Mouse (Mus musculus) stomach, embryonic 14.5 days (tissue): Measurements from ENCODE around the gene Pxn. TPM values are rescaled to one million over a fixed set of nuclear protein-coding genes. Genes with fewer than 3 reads are reported as not detected.
A peak's percentile ranks its signal among the peaks of the same experiment; 100 is the strongest.

ENCODE experiments used
- ATAC-seq: fragments of 200-750 bp; cut with Nextera tagmentation; 2 replicates; pipeline ENCODE4 v1.8.0; 2017; ENCODE audit warnings: low read depth, moderate TSS enrichment; ENCODE audit not compliant: insufficient number of reproducible peaks, insufficient read depth, low FRiP score
- H3K27ac ChIP-seq: fragments of 300-500 bp; sonication (generic); 2 replicates; pipeline ENCODE4 v1.5.1; 2014; ENCODE audit warnings: mild to moderate bottlenecking, low read length, moderate library complexity, mixed read lengths
- H3K27me3 ChIP-seq: fragments of 300-500 bp; sonication (generic); 2 replicates; pipeline ENCODE4 v1.6.1; 2014; ENCODE audit warnings: low read length, control low read depth, mixed read lengths; ENCODE audit not compliant: control insufficient read depth, insufficient read depth
- H3K36me3 ChIP-seq: fragments of 300-500 bp; sonication (generic); 2 replicates; pipeline ENCODE4 v1.6.1; 2014; ENCODE audit warnings: mild to moderate bottlenecking, control low read depth, low read length, moderate library complexity, mixed read lengths; ENCODE audit not compliant: control insufficient read depth, insufficient read depth
- H3K4me1 ChIP-seq: fragments of 300-500 bp; sonication (generic); 2 replicates; pipeline ENCODE4 v1.6.1; 2014; ENCODE audit warnings: low read length, control low read depth, mixed read lengths; ENCODE audit not compliant: control insufficient read depth, insufficient read depth
- H3K4me2 ChIP-seq: fragments of 300-500 bp; sonication (generic); replicated peaks from 2 replicates; pipeline ENCODE4 v1.6.1; 2014; ENCODE audit warnings: low read depth, low read length, control low read depth
- H3K4me3 ChIP-seq: fragments of 300-500 bp; sonication (generic); 2 replicates; pipeline ENCODE4 v1.5.1; 2014; ENCODE audit warnings: low read depth, low read length, control low read depth
- H3K9ac ChIP-seq: fragments of 300-500 bp; sonication (generic); replicated peaks from 2 replicates; pipeline ENCODE4 v1.6.1; 2014; ENCODE audit warnings: low read depth, mild to moderate bottlenecking, control low read depth, low read length, moderate library complexity, mixed read lengths
- H3K9me3 ChIP-seq: fragments of 300-500 bp; sonication (generic); 2 replicates; pipeline ENCODE4 v1.6.1; 2016; ENCODE audit warnings: low read depth, low read length, control low read depth; ENCODE audit not compliant: control insufficient read depth
- WGBS: fragments of 180-500 bp; shearing (Covaris S2); extraction: QIAGEN DNeasy Blood & Tissue Kit; methylation state at CpG from one replicate; pipeline ENCODE4 v1.1.7; 2014; 5-methylcytosine and 5-hydroxymethylcytosine counted together
- polyA plus RNA-seq: library from polyadenylated mRNA; unstranded; fragments of >200 nt; fragmentation: Nextera tagmentation; extraction: Ambion mirVana; gene quantifications from 2 replicates; pipeline ENCODE4 v1.2.1, GENCODE M21; 2014

The Pxn gene
- polyA plus RNA-seq, 1 experiment from 2014 or later, result 15.9 TPM

DNA sequence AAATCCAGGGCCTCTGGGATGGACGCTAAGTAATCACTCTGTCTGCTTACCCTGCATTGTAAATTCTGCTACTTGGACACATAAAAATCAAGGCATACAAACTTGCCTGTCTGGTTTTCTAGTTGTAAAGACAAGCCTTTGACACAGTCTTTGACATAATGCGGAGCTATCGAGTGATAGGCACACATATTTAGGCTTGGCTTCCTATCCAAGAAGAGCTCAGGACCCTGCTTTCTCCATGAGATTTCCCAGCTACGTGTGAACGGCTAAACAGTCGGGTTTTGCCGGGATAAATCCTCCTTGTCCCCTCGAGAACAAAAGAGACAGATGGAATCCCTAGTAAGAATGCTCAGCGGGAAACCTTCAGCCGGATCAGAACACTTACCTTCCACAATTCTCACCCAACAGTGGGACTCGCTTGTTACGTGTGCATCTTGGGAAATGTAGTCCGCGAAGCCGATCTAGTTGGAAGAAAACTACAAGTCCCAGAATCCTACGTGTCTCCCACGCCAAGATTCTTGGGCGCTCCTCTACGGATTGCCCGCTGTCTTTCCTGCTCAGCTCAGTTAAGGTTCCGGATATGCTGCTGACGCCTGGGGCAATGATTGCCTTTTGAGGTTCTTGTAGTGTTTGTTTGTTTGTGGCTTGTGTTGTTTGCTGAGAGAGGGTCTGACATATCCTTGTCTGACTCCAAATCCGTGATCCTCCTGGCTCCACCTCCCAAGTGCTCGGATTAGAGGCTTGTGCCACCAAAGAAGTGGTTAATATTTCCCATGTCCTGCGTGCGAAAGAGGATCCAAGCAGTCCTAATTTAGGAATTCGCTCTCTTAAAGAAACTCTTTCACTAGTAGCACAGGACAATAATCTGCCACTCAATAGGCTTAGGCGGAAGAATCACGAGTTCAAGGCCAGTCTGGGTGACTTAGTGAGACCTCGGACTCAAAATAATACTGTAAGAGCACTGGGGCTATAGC lies 22.2 kb upstream of the Pxn start, which contains the start of gene Sirt4:
Sirt4 (minus strand) TSS at position 779 of the 974 bp plus-strand sequence.
- H3K9ac ChIP-seq, result peak within 1 kb of the TSS; percentile 45
- WGBS, result 7% methylated on average over 30 of the region's 30 CpGs
- H3K4me1 ChIP-seq, result peaks cover 5% of the 10 kb centered on the region; the same call in 1 of the 2 replicates
- no peaks in the 10 kb centered on the region for H3K27me3 ChIP-seq
- H3K4me2 ChIP-seq, result peak within 1 kb of the TSS; percentile 62
- H3K36me3 ChIP-seq, result peaks cover 5% of the 10 kb centered on the region; the same call in 1 of the 2 replicates
- H3K27ac ChIP-seq, result peak within 1 kb of the TSS; percentile 68; the same call in 1 of the 2 replicates
- H3K4me3 ChIP-seq, result peak within 1 kb of the TSS; percentile 31
- no peaks in the 10 kb centered on the region for H3K9me3 ChIP-seq
- ATAC-seq, result peak; percentile 90

DNA sequence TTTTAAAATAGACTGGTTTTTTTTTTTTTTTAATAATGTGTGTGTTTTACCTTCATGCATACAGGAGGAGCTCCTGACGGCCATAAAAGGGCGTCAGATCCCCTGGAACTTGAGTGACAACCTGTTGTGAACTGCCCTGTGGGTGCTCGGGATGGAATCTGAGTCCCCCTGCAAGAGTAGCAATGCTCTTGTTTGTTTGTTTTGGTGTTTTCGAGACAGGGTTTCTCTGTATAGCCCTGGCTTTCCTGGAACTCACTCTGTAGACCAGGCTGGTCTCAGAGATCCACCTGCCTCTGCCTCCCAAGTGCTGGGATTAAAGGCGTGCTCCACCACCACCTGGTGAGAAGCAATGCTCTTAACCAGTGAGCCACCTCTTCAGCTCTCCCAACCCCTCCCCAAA lies 21.5 kb upstream of the Pxn start:
- Histone ChIP-seq H3K4me3 (peak overlapping the region; percentile 31; the same call in 1 of the 2 replicates), H3K4me2 (peak overlapping the region; percentile 62), H3K36me3 (no peaks in the 10 kb centered on the region), H3K9me3 (no peaks in the 10 kb centered on the region), H3K27ac (no peak overlapping the region), H3K27me3 (no peaks in the 10 kb centered on the region), H3K4me1 (peaks cover 5% of the 10 kb centered on the region; the same call in 1 of the 2 replicates), H3K9ac (peak overlapping the region; percentile 2; the same call in 1 of the 2 replicates)
- no peak for ATAC-seq
- WGBS, result 63% methylated on average over 5 of the region's 5 CpGs

DNA sequence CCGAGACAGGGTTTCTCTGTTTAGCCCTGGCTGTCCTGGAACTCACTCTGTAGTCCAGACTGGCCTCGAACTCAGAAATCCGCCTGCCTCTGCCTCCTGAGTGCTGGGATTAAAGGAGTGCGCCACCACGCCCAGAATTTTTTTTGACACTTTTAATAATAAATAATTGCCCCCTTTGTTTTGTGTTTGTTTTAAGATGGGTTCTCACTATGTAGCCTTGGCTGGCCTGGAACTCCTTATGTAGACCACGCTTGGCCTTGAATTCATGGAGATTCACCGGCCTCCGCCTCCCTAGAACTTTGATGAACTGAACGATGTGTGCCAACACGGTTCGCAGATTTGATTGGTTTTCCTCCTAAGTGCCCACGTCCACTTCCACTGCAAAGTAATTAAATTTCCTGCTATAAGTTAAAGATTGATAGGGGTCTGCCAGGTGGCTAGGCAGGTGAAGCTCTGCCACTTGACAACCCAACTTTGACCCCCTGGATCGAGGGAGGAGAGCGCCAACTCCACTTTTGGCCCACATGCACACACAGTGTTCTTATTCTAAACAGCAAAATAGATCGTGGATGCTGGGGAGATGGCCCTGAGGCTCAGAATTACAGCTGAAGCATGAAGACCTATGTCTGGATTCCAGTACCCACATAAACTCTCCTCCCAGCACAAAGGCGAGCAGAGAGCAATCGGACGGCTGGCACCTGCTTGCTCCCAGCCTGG lies 20.8 kb upstream of the Pxn start:
- no peak overlapping the region for H3K4me3 ChIP-seq
- H3K36me3 ChIP-seq, result no peaks in the 10 kb centered on the region
- WGBS, result 84% methylated on average over 17 of the region's 18 CpGs
- peaks cover 6% of the 10 kb centered on the region; the same call in 1 of the 2 replicates for H3K4me1 ChIP-seq
- H3K27ac ChIP-seq, result no peak overlapping the region
- H3K9me3 ChIP-seq, result no peaks in the 10 kb centered on the region
- no peak overlapping the region for H3K4me2 ChIP-seq
- ATAC-seq, result no peak
- no peaks in the 10 kb centered on the region for H3K27me3 ChIP-seq
- no peak overlapping the region for H3K9ac ChIP-seq

DNA sequence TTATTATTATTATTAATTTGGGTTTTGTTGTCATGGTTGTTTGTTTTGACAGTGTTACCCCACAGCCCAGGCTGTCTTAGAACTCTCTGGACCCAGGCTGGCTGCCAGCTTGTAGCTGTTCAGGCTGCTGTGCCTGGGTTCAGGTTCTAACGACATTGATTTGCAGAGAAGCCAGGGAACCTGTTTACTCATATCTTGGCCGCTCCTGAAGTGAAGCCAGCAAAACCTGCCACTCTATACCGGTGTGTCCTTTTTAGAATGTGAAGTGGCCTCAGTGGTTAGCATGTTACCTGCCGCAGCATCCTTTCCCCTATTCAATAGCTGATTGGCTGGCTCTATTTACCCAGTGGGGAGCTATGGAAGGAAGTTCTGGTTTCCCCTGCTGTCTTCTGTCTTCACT lies 19.8 kb upstream of the Pxn start:
- H3K9ac ChIP-seq, result no peak overlapping the region
- no peak for ATAC-seq
- H3K4me1 ChIP-seq, result peaks cover 15% of the 10 kb centered on the region; the same call in 1 of the 2 replicates
- H3K4me3 ChIP-seq, result no peak overlapping the region
- WGBS, result 54% methylated on average over 4 of the region's 4 CpGs
- H3K36me3 ChIP-seq, result no peaks in the 10 kb centered on the region
- H3K9me3 ChIP-seq, result no peaks in the 10 kb centered on the region
- H3K4me2 ChIP-seq, result no peak overlapping the region
- H3K27ac ChIP-seq, result no peak overlapping the region
- H3K27me3 ChIP-seq, result no peaks in the 10 kb centered on the region

DNA sequence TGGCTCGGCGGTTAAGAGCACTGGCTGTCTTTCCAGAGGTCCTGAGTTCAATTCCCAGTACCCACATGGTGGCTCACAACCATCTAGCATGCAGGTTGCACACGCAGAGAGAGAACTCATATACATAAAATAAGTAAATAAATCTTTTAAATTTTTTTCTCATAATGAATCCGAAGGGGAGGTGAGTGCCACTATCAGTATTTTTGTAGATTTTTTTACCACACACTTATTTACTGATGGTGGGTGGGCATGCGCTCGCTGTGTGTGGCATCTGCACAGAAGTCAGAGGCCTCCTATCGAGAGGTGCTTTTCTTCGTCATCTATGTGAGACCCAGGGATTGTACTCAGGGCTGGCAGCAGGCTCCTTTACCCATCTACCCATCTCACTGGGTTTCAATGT lies 19.1 kb upstream of the Pxn start:
- 83% methylated on average over 8 of the region's 8 CpGs for WGBS
- no peak for ATAC-seq

DNA sequence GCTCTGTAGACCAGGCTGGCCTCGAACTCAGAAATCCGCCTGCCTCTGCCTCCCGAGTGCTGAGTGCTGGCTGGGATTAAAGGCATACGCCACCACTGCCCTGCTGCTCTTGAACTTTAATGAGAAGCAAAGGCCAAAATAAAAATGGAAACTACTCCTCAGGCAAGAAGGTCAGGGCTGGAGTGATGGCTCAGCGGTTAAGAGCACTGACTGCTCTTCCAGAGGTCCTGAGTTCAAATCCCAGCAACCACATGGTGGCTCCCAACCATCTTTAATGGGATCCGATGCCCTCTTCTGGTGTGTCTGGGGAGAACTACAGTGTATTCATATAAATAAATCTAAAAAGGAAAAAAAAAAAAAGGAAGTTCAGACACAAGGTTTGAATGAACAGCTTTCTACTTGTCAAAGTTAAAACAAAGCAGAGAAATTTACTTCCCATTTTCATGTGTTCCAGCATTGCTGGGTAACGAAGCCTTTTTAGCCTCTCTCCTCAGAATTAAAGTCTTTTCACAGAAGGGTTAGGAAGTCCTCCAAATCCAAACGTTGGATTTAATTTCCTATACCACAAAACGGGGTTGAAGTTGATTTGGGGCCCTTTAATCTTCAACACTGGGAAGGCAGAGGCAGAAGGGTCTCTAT lies 18.4 kb upstream of the Pxn start:
- Histone ChIP-seq H3K4me2 (no peak overlapping the region), H3K36me3 (no peaks in the 10 kb centered on the region), H3K27me3 (no peaks in the 10 kb centered on the region), H3K27ac (no peak overlapping the region), H3K4me1 (peaks cover 20% of the 10 kb centered on the region; the same call in 1 of the 2 replicates), H3K9ac (no peak overlapping the region), H3K4me3 (no peak overlapping the region), H3K9me3 (no peaks in the 10 kb centered on the region)
- ATAC-seq, result no peak
- WGBS, result 76% methylated on average over 9 of the region's 9 CpGs

More for the DNA sequence above, 19.1 kb upstream of the Pxn start:
- Histone ChIP-seq H3K9ac (no peak overlapping the region), H3K9me3 (no peaks in the 10 kb centered on the region), H3K4me2 (no peak overlapping the region), H3K36me3 (no peaks in the 10 kb centered on the region), H3K27ac (no peak overlapping the region), H3K4me1 (peaks cover 21% of the 10 kb centered on the region; the same call in 1 of the 2 replicates), H3K4me3 (no peak overlapping the region), H3K27me3 (no peaks in the 10 kb centered on the region)

DNA sequence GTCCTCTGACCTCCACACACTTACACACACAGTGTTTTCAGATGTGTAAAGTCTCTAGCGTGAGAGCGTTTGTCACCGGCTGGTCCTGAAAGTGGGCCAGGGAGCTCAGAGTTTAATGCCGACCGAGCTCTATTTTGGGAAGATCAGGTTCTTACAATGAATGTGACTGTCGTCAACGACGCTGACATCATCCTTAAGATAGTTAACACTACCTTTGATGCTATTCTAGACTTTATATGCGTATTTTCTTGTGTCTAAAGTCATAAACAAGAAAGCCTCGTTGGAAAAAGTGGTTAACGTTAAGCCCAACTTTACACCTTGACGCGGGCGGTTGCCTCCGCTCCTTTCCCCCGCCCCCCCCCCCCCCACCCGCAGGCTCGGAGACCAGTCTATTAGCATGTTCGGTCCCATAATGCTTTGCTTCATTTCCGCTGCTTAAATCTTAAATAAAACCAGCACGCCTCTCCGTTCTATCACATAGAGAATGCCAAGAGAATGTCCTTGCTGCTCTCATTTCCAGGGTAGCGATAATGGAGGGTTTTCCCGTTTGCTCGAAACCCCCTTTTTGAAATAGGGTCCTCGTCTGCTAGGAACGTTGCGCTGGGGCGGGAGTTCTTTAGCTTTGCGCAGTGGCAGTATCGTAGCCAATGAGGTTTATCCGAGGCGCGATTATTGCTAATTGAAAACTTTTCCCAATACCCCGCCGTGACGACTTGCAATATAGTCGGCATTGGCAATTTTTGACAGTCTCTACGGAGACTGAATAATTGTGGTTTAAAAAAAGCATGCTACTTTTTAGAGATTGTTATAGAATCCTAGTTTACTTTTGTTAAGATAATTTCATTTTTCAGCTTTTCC lies 17.4 kb upstream of the Pxn start:
- under 1% methylated on average over 38 of the region's 39 CpGs for WGBS
- Histone ChIP-seq H3K27me3 (no peaks in the 10 kb centered on the region), H3K36me3 (no peaks in the 10 kb centered on the region), H3K9me3 (no peaks in the 10 kb centered on the region), H3K4me2 (peak overlapping the region; percentile 61), H3K9ac (peak overlapping the region; percentile 71; the same call in 1 of the 2 replicates), H3K4me1 (peaks cover 19% of the 10 kb centered on the region; the same call in 1 of the 2 replicates), H3K27ac (peak overlapping the region; percentile 100), H3K4me3 (peak overlapping the region; percentile 24)
- ATAC-seq, result peak; percentile 70
